ENCODE assay signal across 15 mouse cellular contexts in the genomic region with DNA sequence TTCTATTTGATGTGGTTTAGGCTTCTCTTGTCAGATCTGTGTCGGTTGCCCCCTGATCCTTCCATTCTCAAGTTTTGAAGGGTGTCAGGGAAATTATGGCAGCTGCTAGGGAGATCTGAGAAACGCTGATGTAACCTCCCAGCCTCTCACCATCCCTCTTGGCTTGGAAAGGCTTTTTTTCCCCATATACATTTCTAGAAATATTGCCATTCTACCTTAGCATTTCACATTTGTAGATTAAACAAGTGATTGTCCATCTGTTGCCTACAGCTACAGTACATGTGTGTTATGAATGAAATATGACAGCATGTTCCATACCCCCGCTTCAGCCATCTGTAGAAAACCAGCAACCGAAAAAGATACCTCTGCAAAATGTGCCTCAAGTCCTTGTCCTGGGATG.
DNase-seq lines count a peak whose midpoint lies in the region; ATAC-seq and TF ChIP-seq lines count a peak whose summit lies in the region.
"Had no signal": no experiment of that assay in that cellular context is flagged by ENCODE, and none has a peak within 500 bp of the region (broad histone marks: within the 10 kb centered on the region; RNA-seq: fewer than 3 reads in every experiment).

No protein-coding gene starts in this region.

- H3K4me2 ChIP-seq in lung, postnatal 0 days (replicated peaks; ENCODE audit: low read depth, low read length): no peak overlapping the region
- H3K4me2 ChIP-seq in forebrain, postnatal 0 days (ENCODE audit: low read depth): no peak overlapping the region
- H3K4me2 ChIP-seq in intestine, embryonic 16.5 days (ENCODE audit: low read depth, low read length): no peak overlapping the region
- H3K4me2 ChIP-seq: heart, embryonic 12.5 days; hindbrain, embryonic 15.5 days had no signal

- no peak overlapping the region for H3K9ac ChIP-seq in lung, postnatal 0 days (replicated peaks; ENCODE audit: low read depth)
- no peak overlapping the region for H3K9ac ChIP-seq in forebrain, postnatal 0 days
- no peak overlapping the region for H3K9ac ChIP-seq in intestine, embryonic 16.5 days (ENCODE audit: low read depth, low read length)
- H3K9ac ChIP-seq: heart, embryonic 12.5 days; hindbrain, embryonic 15.5 days had no signal

- 74% methylated on average over 4 of the region's 4 CpGs for WGBS in lung, postnatal 0 days
- 53% methylated on average over 4 of the region's 4 CpGs for WGBS in forebrain, postnatal 0 days
- WGBS in intestine, embryonic 16.5 days: 86% methylated on average over 4 of the region's 4 CpGs

- ATAC-seq in lung, postnatal 0 days: no peak
- ATAC-seq in forebrain, postnatal 0 days: peak; percentile 45
- ATAC-seq in granulocyte monocyte progenitor cell, adult 5-6 weeks (replicated peaks; ENCODE audit: poor library complexity, severe bottlenecking): no peak
- no peak for ATAC-seq in intestine, embryonic 16.5 days

- TF ChIP-seq CTCF in layer of hippocampus, adult 2 months (conservative IDR thresholded peaks at IDR 0.05): no peak
- no peak for TF ChIP-seq CTCF in lung, postnatal 0 days (IDR thresholded peaks at IDR 0.05)
- TF ChIP-seq CTCF in forebrain, postnatal 0 days (IDR thresholded peaks at IDR 0.05; ENCODE audit: low read depth): no peak

- H3K27ac ChIP-seq in layer of hippocampus, adult 2 months: peak overlapping the region; percentile 16; the same call in 1 of the 2 replicates
- H3K27ac ChIP-seq in lung, postnatal 0 days (ENCODE audit: low read length): no peak overlapping the region
- H3K27ac ChIP-seq in forebrain, postnatal 0 days (ENCODE audit: low read depth, low read length): no peak overlapping the region
- no peak overlapping the region for H3K27ac ChIP-seq in intestine, embryonic 16.5 days (ENCODE audit: low read length)
- H3K27ac ChIP-seq: embryonic facial prominence, embryonic 10.5 days; hindbrain, embryonic 15.5 days had no signal

- peak; percentile 21 to 29 for DNase-seq in layer of hippocampus, adult 2 months (ENCODE audit: low spot score in 2 of 2)
- DNase-seq in layer of hippocampus, postnatal 36 days: no peak
- DNase-seq in lung, postnatal 0 days (ENCODE audit: low spot score): peak; percentile 20
- DNase-seq in lung, postnatal 4 days: no peak
- peak; percentile 56 for DNase-seq in forebrain, postnatal 0 days
- DNase-seq: adrenal gland, adult 2 months; adrenal gland, postnatal 25 days; cerebellum, adult 2 months; cerebellum, postnatal 10 days; gastrocnemius, postnatal 14 days had no signal

- H3K36me3 ChIP-seq in lung, postnatal 0 days (ENCODE audit: insufficient read depth, low read length): no peaks in the 10 kb centered on the region; the same call in 1 of the 2 replicates
- no peaks in the 10 kb centered on the region for H3K36me3 ChIP-seq in forebrain, postnatal 0 days (ENCODE audit: insufficient read depth)
- H3K36me3 ChIP-seq in intestine, embryonic 16.5 days (ENCODE audit: control insufficient read depth, insufficient read depth, low read length): 0 out of 2 replicates have a peak, but pooled peaks cover 2% of the 10 kb centered on the region
- H3K36me3 ChIP-seq: embryonic facial prominence, embryonic 10.5 days; hindbrain, embryonic 15.5 days had no signal

- no peaks in the 10 kb centered on the region for H3K27me3 ChIP-seq in lung, postnatal 0 days (replicated peaks; ENCODE audit: insufficient read depth, low read length)
- H3K27me3 ChIP-seq in forebrain, postnatal 0 days (ENCODE audit: insufficient read depth, low read length): no peaks in the 10 kb centered on the region
- no peaks in the 10 kb centered on the region for H3K27me3 ChIP-seq in intestine, embryonic 16.5 days (replicated peaks; ENCODE audit: control insufficient read depth, insufficient read depth, low read length)
- H3K27me3 ChIP-seq: heart, embryonic 12.5 days; hindbrain, embryonic 15.5 days had no signal

- H3K9me3 ChIP-seq in lung, postnatal 0 days (ENCODE audit: low read length): no peaks in the 10 kb centered on the region
- no peaks in the 10 kb centered on the region for H3K9me3 ChIP-seq in forebrain, postnatal 0 days (ENCODE audit: low read length)
- H3K9me3 ChIP-seq in intestine, embryonic 16.5 days (ENCODE audit: control insufficient read depth, low read length): no peaks in the 10 kb centered on the region
- H3K9me3 ChIP-seq: embryonic facial prominence, embryonic 10.5 days; heart, embryonic 12.5 days; hindbrain, embryonic 15.5 days had no signal

- TF ChIP-seq EP300 in lung, postnatal 0 days (IDR thresholded peaks at IDR 0.05): no peak

- no peaks in the 10 kb centered on the region for H3K4me1 ChIP-seq in lung, postnatal 0 days (ENCODE audit: insufficient read depth, low read depth, low read length)
- no peaks in the 10 kb centered on the region for H3K4me1 ChIP-seq in forebrain, postnatal 0 days (ENCODE audit: insufficient read depth)
- no peaks in the 10 kb centered on the region for H3K4me1 ChIP-seq in intestine, embryonic 16.5 days (ENCODE audit: control insufficient read depth, insufficient read depth, low read length)
- H3K4me1 ChIP-seq: embryonic facial prominence, embryonic 10.5 days; hindbrain, embryonic 15.5 days had no signal

- H3K4me3 ChIP-seq in layer of hippocampus, adult 2 months: no peak overlapping the region
- H3K4me3 ChIP-seq in lung, postnatal 0 days (ENCODE audit: low read depth, low read length): no peak overlapping the region
- H3K4me3 ChIP-seq in forebrain, postnatal 0 days (ENCODE audit: low read depth, low read length): no peak overlapping the region
- H3K4me3 ChIP-seq in intestine, embryonic 16.5 days (ENCODE audit: low read length): no peak overlapping the region
- H3K4me3 ChIP-seq: embryonic facial prominence, embryonic 10.5 days; heart, embryonic 12.5 days; hindbrain, embryonic 15.5 days had no signal

Comparison
In these comparisons a context has a peak if more than half of its experiments do, and no peak if none do; other contexts are left out.
1. DNase-seq: peak in layer of hippocampus, adult 2 months (2 of 2), lung, postnatal 0 days (single experiment) and forebrain, postnatal 0 days (single experiment); none in layer of hippocampus, postnatal 36 days (0 of 2) and lung, postnatal 4 days (0 of 2).